In genomic region chr19:30510481-30510880, GRCm38 (mm10) we compare ENCODE assay signal across 31 mouse cellular contexts. TPM values are rescaled to one million over a fixed set of nuclear protein-coding genes. Genes with fewer than 3 reads are reported as not detected.
DNase-seq lines count a peak whose midpoint lies in the region; ATAC-seq and TF ChIP-seq lines count a peak whose summit lies in the region.
"Had no signal": no experiment of that assay in that cellular context is flagged by ENCODE, and none has a peak within 500 bp of the region (broad histone marks: within the 10 kb centered on the region; RNA-seq: fewer than 3 reads in every experiment).

No protein-coding gene starts in this region.

- DNase-seq in heart, adult 11 months, result peak; percentile 18
- DNase-seq in heart, postnatal 25 days (ENCODE audit: low spot score), result no peak
- DNase-seq in kidney, adult 2 months, result peak; percentile 56
- peak; percentile 38 for DNase-seq in kidney, postnatal 14 days
- DNase-seq in right cerebral cortex, postnatal 36 days (ENCODE audit: low spot score in 2 of 2), result no peak
- no peak for DNase-seq in frontal cortex, postnatal 14 days (ENCODE audit: low spot score in 2 of 2)
- DNase-seq: adrenal gland, adult 8-10 months; adrenal gland, postnatal 25 days; cerebellum, adult 11-12 months; cerebellum, adult 8-10 months; cerebellum, postnatal 10 days; cerebellum, postnatal 36 days; embryo, embryonic 11 days; gastrocnemius, adult 2 months; gastrocnemius, postnatal 14 days; heart, adult 18-20 months; heart, postnatal 10 days; heart, postnatal 4 days had no signal

- H3K4me3 ChIP-seq in kidney, adult 2 months (ENCODE audit: insufficient read depth, low read depth, low read length), result no peak overlapping the region
- H3K4me3 ChIP-seq in kidney, embryonic 15.5 days (replicated peaks), result no peak overlapping the region
- H3K4me3 ChIP-seq in forebrain, embryonic 12.5 days (replicated peaks), result no peak overlapping the region
- H3K4me3 ChIP-seq: embryonic facial prominence, embryonic 10.5 days; embryonic facial prominence, embryonic 13.5 days; erythroblast, embryonic 14.5 days; forebrain, embryonic 13.5 days; gastrocnemius, adult 2 months; heart, embryonic 12.5 days; heart, embryonic 15.5 days had no signal

- H3K4me2 ChIP-seq in kidney, embryonic 15.5 days, result no peak overlapping the region
- no peak overlapping the region for H3K4me2 ChIP-seq in forebrain, embryonic 12.5 days
- H3K4me2 ChIP-seq: embryonic facial prominence, embryonic 13.5 days; forebrain, embryonic 13.5 days; heart, embryonic 12.5 days; heart, embryonic 15.5 days; hindbrain, embryonic 14.5 days had no signal

- TF ChIP-seq POLR2A in kidney, adult 2 months (IDR thresholded peaks at IDR 0.05; ENCODE audit: low read depth, low read length), result no peak

- H3K9ac ChIP-seq in kidney, embryonic 15.5 days, result no peak overlapping the region
- H3K9ac ChIP-seq in forebrain, embryonic 12.5 days, result no peak overlapping the region
- H3K9ac ChIP-seq: embryonic facial prominence, embryonic 13.5 days; forebrain, embryonic 13.5 days; heart, embryonic 12.5 days; heart, embryonic 15.5 days; hindbrain, embryonic 14.5 days had no signal

- no peak overlapping the region for H3K27ac ChIP-seq in kidney, adult 2 months (ENCODE audit: insufficient read depth, low read depth, low read length)
- H3K27ac ChIP-seq in kidney, embryonic 15.5 days, result no peak overlapping the region
- H3K27ac ChIP-seq in forebrain, embryonic 12.5 days, result no peak overlapping the region
- H3K27ac ChIP-seq: embryonic facial prominence, embryonic 10.5 days; embryonic facial prominence, embryonic 13.5 days; forebrain, embryonic 13.5 days; gastrocnemius, adult 2 months; heart, embryonic 15.5 days; hindbrain, embryonic 14.5 days; hindbrain, postnatal 0 days had no signal

- intact Hi-C loops in heart, postnatal 25 days (cut with DNase I), result no loop called here

- H3K4me1 ChIP-seq in kidney, adult 2 months (ENCODE audit: control insufficient read depth, insufficient read depth, low read length), result no peaks in the 10 kb centered on the region
- no peaks in the 10 kb centered on the region for H3K4me1 ChIP-seq in kidney, embryonic 15.5 days
- peaks cover 9% of the 10 kb centered on the region for H3K4me1 ChIP-seq in forebrain, embryonic 12.5 days
- H3K4me1 ChIP-seq: embryonic facial prominence, embryonic 13.5 days; heart, embryonic 12.5 days; heart, embryonic 15.5 days had no signal

- H3K36me3 ChIP-seq in kidney, adult 2 months (ENCODE audit: control insufficient read depth, insufficient read depth, low read length), result no peaks in the 10 kb centered on the region
- no peaks in the 10 kb centered on the region for H3K36me3 ChIP-seq in kidney, embryonic 15.5 days
- H3K36me3 ChIP-seq in forebrain, embryonic 12.5 days (replicated peaks), result no peaks in the 10 kb centered on the region
- H3K36me3 ChIP-seq: embryonic facial prominence, embryonic 10.5 days; embryonic facial prominence, embryonic 13.5 days; heart, embryonic 12.5 days; heart, embryonic 15.5 days had no signal

- 38% methylated on average over 4 of the region's 4 CpGs for WGBS in kidney, adult 2 months
- WGBS in kidney, embryonic 15.5 days, result 55% methylated on average over 4 of the region's 4 CpGs
- 90% methylated on average over 4 of the region's 4 CpGs for WGBS in forebrain, embryonic 12.5 days

- ATAC-seq in kidney, embryonic 15.5 days (replicated peaks; ENCODE audit: low FRiP score), result peak; percentile 64
- no peak for ATAC-seq in forebrain, embryonic 12.5 days (ENCODE audit: low FRiP score)
- ATAC-seq: forebrain, embryonic 13.5 days; forebrain, embryonic 16.5 days; hindbrain, postnatal 0 days had no signal

- no peaks in the 10 kb centered on the region for H3K9me3 ChIP-seq in kidney, embryonic 15.5 days (replicated peaks)
- no peaks in the 10 kb centered on the region for H3K9me3 ChIP-seq in forebrain, embryonic 12.5 days
- H3K9me3 ChIP-seq: embryonic facial prominence, embryonic 10.5 days; embryonic facial prominence, embryonic 13.5 days; forebrain, embryonic 13.5 days; heart, embryonic 12.5 days; heart, embryonic 15.5 days had no signal

- no peak for TF ChIP-seq CTCF in kidney, adult 2 months (conservative IDR thresholded peaks at IDR 0.05; ENCODE audit: insufficient read depth, insufficient read length, low read depth, low read length)

- H3K27me3 ChIP-seq in kidney, adult 2 months (replicated peaks; ENCODE audit: control insufficient read depth, insufficient read depth, low read length), result no peaks in the 10 kb centered on the region
- H3K27me3 ChIP-seq in kidney, embryonic 15.5 days, result 0 out of 2 replicates have a peak, but pooled peaks cover 1% of the 10 kb centered on the region
- no peaks in the 10 kb centered on the region for H3K27me3 ChIP-seq in forebrain, embryonic 12.5 days
- H3K27me3 ChIP-seq: embryonic facial prominence, embryonic 13.5 days; forebrain, embryonic 13.5 days; heart, embryonic 12.5 days; heart, embryonic 15.5 days had no signal

RNA-seq across cellular contexts. Expression of gene Dkk1, which starts 39.0 kb away (rescaled TPM):
- total RNA-seq in heart, postnatal 25 days (2021), result not detected
- polyA plus RNA-seq in kidney, adult 2 months (2012; rRNA removed), result 0.08 TPM in 1 of 2 replicates, not detected in the other
- 33.5 and 38.0 TPM in 2 replicates for polyA plus RNA-seq in kidney, embryonic 15.5 days (2015; fragmentation: Nextera tagmentation; extraction: Ambion mirVana)
- 3.0 and 3.1 TPM in 2 replicates for polyA plus RNA-seq in forebrain, embryonic 12.5 days (2016; fragmentation: Nextera tagmentation; extraction: Ambion mirVana)
- total RNA-seq: adrenal gland, adult 8-10 months; adrenal gland, postnatal 25 days; gastrocnemius, adult 2 months; gastrocnemius, postnatal 14 days; gastrocnemius, postnatal 4 days; heart, adult 18-20 months; heart, postnatal 10 days; heart, postnatal 4 days had no signal
- polyA plus RNA-seq: cortical plate, adult 2 months; erythroblast, embryonic 14.5 days had no signal

Comparison
In these comparisons a context has a peak if more than half of its experiments do, and no peak if none do; other contexts are left out.
1. DNase-seq: peak in heart, adult 11 months (single experiment), kidney, adult 2 months (single experiment) and kidney, postnatal 14 days (single experiment); none in heart, postnatal 25 days (single experiment), right cerebral cortex, postnatal 36 days (0 of 2) and frontal cortex, postnatal 14 days (0 of 2).